ENCODE assay signal across 26 mouse cellular contexts in genomic region chr14:24854459-24854858, GRCm38 (mm10).
"Had no signal": no experiment of that assay in that cellular context is flagged by ENCODE, and none has a peak within 500 bp of the region (broad histone marks: within the 10 kb centered on the region; RNA-seq: fewer than 3 reads in every experiment).

No protein-coding gene starts in this region.

- H3K27me3 ChIP-seq: heart, embryonic 12.5 days; hindbrain, embryonic 12.5 days; kidney, embryonic 15.5 days; limb, embryonic 13.5 days; limb, embryonic 15.5 days; liver, embryonic 12.5 days had no signal

- H3K9me3 ChIP-seq: heart, embryonic 10.5 days; heart, embryonic 12.5 days; hindbrain, embryonic 10.5 days; hindbrain, embryonic 12.5 days; kidney, embryonic 15.5 days; limb, embryonic 13.5 days; limb, embryonic 15.5 days; liver, embryonic 12.5 days had no signal

- ATAC-seq: hindbrain, embryonic 16.5 days; inflammation-experienced regulatory T-cells, adult 6 months; liver, embryonic 12.5 days had no signal

- H3K27ac ChIP-seq: gastrocnemius, adult 2 months; heart, embryonic 10.5 days; hindbrain, embryonic 10.5 days; hindbrain, embryonic 12.5 days; hindbrain, embryonic 14.5 days; kidney, embryonic 15.5 days; kidney, postnatal 0 days; limb, embryonic 13.5 days; limb, embryonic 15.5 days; liver, embryonic 12.5 days had no signal

- H3K4me3 ChIP-seq: gastrocnemius, adult 2 months; heart, embryonic 10.5 days; heart, embryonic 12.5 days; hindbrain, embryonic 10.5 days; hindbrain, embryonic 12.5 days; kidney, embryonic 15.5 days; limb, embryonic 13.5 days; limb, embryonic 15.5 days; liver, embryonic 12.5 days had no signal

- H3K4me2 ChIP-seq: heart, embryonic 12.5 days; hindbrain, embryonic 12.5 days; hindbrain, embryonic 14.5 days; kidney, embryonic 15.5 days; limb, embryonic 13.5 days; limb, embryonic 15.5 days; liver, embryonic 12.5 days had no signal

- H3K4me1 ChIP-seq: liver, embryonic 12.5 days had no signal

- H3K9ac ChIP-seq: heart, embryonic 12.5 days; hindbrain, embryonic 12.5 days; hindbrain, embryonic 14.5 days; kidney, embryonic 15.5 days; limb, embryonic 13.5 days; limb, embryonic 15.5 days; liver, embryonic 12.5 days had no signal

- H3K36me3 ChIP-seq: heart, embryonic 10.5 days; heart, embryonic 12.5 days; hindbrain, embryonic 10.5 days; hindbrain, embryonic 12.5 days; kidney, embryonic 15.5 days; limb, embryonic 13.5 days; limb, embryonic 15.5 days; liver, embryonic 12.5 days had no signal

- DNase-seq: gastrocnemius, adult 2 months; gastrocnemius, postnatal 10 days; gastrocnemius, postnatal 25 days; heart, adult 18-20 months; heart, postnatal 10 days; heart, postnatal 4 days; kidney, adult 11 months; kidney, adult 2 months; kidney, adult 9 months; kidney, postnatal 14 days; kidney, postnatal 36 days; layer of hippocampus, adult 9-11 months; layer of hippocampus, postnatal 36 days; left cerebral cortex, postnatal 4 days had no signal
